Mouse (Mus musculus) thymus, adult 2 months (tissue): Measurements from ENCODE around the gene Ostc.

ENCODE experiments used
- CTCF ChIP-seq: fragments of 200-500 bp; IDR thresholded peaks from 2 replicates; pipeline ENCODE4 v1.5.1; 2012; ENCODE audit warnings: mild to moderate bottlenecking, control low read depth, low read length, moderate library complexity, borderline replicate concordance; ENCODE audit not compliant: control insufficient read depth, poor library complexity, insufficient read depth; ENCODE audit errors: extremely low read depth
- POLR2A ChIP-seq: fragments of 200-500 bp; IDR thresholded peaks from 2 replicates; pipeline ENCODE4 v1.6.1; 2012; ENCODE audit warnings: mild to moderate bottlenecking, low read length, control low read depth, moderate library complexity; ENCODE audit not compliant: control insufficient read depth, poor library complexity, insufficient read depth; ENCODE audit errors: extremely low read depth

GRCm38 (mm10) chr3:130722733-130723478, 13.7 kb upstream of the Ostc start:
- TF ChIP-seq POLR2A, result no peak
- TF ChIP-seq CTCF, result no peak
